Mouse (Mus musculus) erythroblast, adult 5-6 weeks (primary cell): Measurements from ENCODE around the gene Adgrd1. TPM values are rescaled to one million over a fixed set of nuclear protein-coding genes. Genes with fewer than 3 reads are reported as not detected.

Experiments
- ATAC-seq: replicated peaks from 2 replicates; pipeline ENCODE4 v1.8.0; 2016; ENCODE audit warnings: moderate number of reproducible peaks, mild to moderate bottlenecking, moderate TSS enrichment, inconsistent platforms; ENCODE audit not compliant: poor library complexity, low FRiP score, severe bottlenecking
- total RNA-seq, 2 experiments: library from RNA; stranded (forward) in 1 of 2; stranded (reverse) in 1 of 2; fragments of 150-400 nt in 1 of 2; fragments of 200-764, 138-1000 nt in 1 of 2; gene quantifications; 2 replicates each; pipeline versions ENCODE4 v1.2.3 to v1.2.4; 2015 to 2017; ENCODE audit warnings: low replicate concordance in 2 of 2

Adgrd1 gene
- total RNA-seq, 2 experiments from 2014 or later: 0.09 TPM; not detected in 1

DNA sequence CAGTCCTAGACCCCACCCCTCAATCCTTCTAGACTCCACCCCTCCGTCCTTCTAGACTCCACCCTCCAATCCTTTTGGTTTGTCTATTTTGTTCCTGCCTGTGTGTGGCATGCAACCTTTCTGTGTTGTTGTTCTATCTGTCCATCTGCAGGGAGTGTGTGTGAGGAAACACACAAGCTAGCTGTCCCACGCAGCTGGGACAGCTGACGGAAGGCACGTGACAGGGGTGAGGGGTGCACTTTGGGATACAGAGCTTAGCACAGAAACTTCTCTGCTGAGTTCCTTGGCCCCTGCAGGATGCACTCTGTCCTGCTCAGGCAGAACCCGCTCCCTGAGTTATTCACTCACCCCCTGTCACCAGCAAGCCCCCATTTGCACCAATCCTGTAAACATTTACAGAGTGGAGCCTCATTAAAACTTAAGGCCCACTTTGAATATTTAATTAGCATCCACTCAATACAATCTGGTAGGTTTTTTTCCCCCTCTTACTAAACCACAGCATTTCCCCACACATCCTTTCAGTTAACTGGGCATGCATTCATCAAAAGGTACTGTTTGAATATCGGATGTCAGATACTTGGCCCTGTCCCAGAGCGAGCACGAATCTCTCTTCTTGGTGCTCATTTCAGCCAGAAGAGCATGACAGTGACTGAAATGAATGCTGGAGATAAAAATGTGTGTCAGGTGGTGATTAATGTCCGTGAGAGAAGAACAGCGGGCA lies 4.0 kb upstream of the Adgrd1 start:
- no peak for ATAC-seq

DNA sequence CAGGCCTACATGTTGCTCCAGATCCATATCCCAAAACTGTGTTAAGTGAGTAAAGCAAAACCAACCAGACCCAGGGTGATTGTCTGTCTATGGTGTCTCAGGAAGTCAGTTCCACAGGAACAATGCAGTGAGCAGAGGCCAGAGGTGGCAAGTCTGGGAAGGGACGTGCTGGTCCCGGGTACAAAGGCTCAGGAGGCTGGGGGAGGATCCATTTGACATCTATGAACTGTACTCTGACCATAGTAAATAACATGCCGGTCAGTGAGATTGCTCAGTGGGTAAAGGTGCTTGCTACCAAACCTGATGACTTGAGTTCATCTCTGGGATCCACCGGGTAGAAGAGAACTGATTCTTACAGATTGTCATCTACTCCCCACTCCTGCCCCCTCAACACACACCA lies 3.4 kb upstream of the Adgrd1 start:
- no peak for ATAC-seq

DNA sequence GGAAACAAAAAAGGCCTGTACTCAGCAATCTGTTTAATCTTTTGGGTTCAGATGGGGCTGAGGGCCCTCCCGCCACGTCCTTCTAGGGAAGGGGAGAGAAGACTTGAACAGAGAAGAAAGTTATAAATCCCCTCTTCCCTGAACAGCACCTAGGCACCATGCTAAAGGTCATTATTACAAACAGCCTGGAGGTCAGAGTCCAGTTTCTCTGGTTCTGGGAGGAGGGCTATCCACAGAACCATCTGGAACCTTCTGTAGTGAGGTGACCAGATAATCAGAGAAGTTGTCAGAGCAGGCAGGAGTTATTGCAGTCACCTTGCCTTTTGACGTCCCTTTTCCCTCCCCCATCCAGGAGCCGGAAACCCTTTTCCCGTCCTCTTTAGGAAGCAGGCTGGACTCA lies 2.3 kb upstream of the Adgrd1 start:
- no peak for ATAC-seq

DNA sequence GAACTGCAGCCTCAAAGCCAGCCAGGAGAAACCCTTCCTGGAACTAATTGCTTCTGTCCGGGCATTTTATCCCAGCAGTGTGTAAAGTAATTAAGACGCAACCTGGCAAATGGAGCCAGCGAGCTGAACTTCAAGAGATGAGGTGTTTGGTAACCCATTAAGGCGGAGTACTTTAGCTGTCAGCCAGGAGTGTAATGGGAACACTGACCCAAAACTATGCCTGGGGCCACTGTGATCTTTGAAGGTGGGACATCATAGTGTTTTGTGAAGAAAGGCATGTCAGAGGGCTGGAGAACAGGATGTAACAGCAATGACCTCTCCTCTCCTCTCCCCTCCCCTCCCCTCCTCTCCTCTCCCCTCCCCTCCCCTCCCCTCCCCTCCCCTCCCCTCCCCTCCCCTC lies 7.5 kb downstream of the Adgrd1 start:
- ATAC-seq: no peak

DNA sequence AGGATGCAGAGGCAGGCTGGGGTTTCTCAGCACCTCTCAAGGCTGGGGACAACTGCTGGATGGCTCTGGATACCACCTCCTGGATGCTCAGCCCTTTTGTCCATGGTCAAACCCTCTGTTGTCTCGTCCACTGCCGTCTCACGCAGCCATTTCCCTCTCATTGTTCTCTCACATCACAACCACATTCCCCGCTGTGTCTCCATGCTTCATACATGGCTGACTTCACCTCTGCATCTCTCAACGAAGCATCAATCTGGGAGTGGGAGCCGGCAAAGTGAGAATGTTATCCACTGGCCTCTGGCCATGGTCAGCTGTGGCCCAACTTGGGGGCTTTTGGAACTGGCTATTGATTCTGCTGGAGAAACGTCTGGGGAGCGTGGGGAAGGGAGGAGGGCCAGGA lies 15.2 kb downstream of the Adgrd1 start:
- ATAC-seq: no peak

DNA sequence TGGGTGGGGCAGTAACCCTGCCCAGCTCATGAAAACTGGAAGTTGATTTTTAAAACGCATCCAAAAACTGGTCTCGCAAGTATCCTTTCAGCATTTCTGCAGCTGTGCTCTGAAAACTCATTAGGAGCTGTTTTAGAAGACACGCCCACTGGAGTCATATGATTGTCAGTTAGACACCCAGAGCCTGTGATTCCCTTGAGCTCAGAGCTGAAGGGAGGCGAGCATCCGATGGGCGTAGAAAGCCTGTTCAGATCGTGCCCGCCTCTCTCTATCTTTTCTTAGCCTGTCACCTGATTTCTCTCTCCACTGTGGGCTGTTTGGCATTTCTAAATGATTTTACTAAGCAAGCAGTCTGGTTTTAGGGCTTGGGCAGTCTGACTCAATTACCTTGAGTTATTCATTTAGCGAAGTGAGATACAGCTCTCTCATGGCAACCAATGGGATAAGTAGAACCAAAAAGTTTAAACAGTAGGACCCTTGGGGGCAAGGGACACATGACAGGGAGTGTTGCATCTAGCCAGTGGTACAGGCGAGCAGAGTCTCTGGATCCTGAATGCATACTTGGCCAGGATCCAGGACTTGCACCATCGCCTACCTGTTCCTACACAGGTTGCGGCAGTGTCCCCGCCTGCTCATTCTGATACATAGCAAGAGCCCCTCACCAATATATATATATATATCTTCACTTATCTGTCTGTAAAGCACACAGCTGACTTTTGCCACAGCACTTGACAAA lies 17.4 kb downstream of the Adgrd1 start:
- no peak for ATAC-seq

DNA sequence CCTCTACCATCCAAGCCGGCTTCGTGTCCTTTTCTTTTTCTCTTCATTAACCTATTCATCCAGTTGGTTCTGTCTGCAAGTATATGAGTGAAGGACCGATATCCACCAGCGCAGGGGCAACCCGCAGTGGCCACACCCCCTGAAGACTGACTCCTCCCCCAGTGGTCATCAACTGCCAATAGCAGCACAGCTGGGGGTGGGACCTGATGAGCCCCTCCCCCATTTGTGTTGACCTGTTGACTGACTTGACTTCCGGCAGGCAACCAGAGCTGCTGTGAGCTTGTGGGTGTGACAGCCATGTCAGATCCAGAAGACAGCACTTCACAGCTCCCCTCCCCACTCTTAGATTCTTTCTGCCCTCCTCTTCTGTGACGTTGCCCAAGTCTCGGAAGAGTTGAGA lies 19.7 kb downstream of the Adgrd1 start:
- ATAC-seq: no peak

DNA sequence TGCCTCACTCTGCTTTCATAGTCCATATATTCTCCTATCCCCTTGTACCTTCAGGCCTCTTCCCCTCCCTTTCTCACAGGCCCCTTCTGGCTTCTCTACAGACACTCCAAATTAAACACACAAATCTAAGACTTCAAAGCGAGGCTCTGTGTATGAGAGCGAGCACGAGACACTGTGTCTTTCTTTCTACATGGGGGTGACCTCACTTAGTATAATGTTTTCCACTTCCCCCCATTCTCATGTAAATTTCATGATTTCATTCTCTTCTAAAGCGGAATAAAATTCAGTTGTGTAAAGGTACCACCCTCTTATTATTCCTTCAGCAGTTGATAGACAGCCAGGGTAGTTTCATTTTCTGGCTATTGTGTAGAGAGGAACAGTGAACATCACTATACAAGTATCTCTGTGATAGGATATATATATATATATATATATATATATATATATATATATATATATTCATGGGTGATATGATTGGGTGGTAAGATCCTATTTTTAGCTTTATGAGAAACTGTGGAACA lies 21.1 kb downstream of the Adgrd1 start:
- ATAC-seq: no peak

DNA sequence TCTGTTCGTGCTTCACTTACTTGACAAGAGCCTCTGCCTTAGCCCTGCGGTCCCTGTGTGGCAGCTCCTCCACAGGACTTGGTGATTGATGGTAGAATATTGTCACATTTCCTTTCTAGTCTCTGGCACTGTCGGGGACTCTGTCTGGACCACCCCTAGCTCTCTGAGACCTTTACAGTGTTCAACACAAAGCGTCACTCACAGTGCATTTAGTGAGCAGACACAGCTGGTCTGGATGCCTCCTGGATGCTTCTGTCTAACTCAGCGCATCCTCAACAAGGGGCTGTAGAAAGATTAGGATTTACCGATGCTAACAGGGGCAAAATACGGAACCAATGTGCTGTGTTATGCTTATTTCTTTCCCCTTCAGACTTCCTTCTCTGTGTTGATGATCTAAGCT lies 22.0 kb downstream of the Adgrd1 start:
- ATAC-seq: no peak

DNA sequence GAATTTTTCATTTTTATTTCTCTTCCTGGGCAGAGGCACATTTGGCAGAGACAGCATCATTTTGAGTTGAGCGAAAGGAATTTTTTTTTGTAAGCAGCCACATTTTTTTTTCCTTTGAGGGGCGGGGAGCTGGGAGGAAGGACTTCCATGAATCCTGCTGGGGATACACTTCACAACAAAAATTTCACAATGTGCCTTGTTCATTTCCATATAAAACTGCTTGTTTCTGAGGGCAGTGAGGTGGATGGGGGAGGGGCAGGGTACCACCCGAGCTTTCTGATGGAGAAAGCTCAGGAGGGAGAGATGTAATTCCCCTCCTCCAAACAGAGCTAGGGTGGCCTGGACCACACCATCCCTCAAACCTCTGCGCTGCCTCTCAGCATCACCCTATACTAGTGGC lies 22.6 kb downstream of the Adgrd1 start:
- ATAC-seq: no peak

DNA sequence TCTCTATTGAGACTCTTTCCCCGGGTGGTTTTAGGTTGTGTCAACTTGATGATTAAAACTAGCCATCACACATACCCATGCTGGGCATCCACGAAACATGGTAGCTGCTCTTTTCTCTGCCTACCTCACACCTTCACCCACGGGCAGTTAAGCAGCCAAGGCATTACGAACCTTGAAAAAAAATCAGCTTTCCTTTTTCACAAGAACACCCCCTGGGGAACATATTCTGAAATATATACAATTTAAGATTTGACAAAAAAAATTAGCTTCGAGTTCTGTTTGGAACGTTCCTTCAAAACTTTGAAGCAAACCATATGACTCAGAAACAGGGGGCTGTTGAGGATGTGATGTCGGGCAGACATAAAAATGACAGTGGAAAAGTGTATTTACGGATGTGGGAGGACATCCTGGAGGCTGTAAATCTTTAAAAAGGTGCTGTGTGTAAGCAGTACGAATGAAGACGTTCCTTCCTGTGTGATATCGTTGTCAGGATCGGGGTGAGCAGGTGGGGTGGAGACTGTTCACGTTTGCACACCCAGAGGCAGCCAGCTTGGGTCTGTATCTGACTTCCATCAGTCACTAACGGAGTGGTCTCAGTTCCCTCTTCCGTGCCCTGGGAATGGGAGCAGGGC lies 25.2 kb downstream of the Adgrd1 start:
- ATAC-seq: no peak

DNA sequence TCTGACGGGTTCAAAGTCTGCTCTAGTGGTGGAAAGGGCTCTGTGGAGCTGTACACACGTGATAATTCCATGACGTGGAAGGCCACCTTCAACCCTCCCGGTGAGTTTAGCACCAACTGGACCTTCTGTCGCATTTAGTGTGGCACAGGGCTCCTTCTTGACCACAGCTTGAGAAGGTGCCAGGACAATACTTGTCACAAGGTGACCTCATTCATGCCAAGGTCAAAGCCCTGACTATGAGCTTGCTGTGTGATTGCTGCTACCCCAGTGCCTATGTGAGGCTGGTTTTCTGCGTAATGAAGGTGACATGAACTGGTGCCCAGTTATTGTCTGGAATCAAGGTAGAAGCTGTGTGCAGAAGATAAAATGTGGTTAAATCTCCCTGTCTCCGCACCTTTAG lies 25.9 kb downstream of the Adgrd1 start:
- no peak for ATAC-seq

DNA sequence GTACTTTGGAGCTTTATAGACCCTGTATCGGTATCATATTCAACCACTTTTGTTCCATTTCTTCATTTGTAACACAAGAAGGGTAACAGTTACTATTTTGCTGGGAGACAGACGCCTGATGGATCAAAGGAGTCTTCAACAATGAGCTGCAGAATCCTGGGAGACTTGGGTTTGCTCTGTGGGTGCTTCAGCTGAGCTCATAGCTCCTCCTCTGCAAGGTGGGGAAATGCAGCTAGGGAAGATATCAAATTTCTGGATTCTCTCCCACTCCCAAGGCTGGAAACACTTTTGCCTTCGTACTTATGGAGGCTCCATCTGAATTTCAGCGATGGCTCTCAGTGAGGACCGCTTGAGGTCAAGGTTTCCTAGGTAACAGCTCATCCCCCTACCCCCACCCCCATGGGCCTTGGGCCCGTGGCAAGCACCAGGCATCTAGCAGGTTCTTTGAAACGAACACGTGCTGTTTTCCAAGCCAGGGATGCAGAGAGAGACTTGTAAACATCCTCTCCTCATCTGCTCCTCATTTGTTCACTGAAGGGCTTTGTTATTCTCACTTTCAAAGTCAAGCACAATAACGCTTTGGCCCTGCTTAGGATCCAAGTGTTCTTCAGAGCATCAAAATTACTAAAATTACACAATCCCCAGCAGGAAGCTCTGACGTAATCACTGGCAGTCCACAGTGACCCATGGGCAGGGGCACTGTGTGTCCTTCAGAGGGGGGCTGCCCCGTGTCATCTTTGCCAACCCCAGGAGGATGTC lies 27.7 kb downstream of the Adgrd1 start:
- ATAC-seq: no peak

DNA sequence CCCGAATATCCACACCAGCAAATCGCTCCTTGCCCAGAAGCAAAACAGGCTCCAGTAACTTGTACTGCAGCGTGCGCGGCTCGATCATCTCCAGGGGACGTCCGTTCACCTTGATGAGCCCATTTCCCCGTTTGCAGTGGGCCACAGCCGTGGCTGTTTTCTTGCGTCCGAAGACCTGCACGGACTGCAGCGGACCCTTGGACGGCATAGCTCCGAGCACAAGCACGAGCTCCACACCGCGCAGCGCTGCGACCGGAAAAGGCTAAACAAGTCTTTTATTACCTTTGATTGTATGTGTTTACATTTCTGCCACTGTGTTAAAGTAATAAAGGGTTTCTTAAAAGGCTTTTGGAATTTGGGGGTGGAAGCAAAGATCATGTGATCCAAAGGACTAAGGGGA lies 31.8 kb downstream of the Adgrd1 start:
- peak; percentile 67 for ATAC-seq

DNA sequence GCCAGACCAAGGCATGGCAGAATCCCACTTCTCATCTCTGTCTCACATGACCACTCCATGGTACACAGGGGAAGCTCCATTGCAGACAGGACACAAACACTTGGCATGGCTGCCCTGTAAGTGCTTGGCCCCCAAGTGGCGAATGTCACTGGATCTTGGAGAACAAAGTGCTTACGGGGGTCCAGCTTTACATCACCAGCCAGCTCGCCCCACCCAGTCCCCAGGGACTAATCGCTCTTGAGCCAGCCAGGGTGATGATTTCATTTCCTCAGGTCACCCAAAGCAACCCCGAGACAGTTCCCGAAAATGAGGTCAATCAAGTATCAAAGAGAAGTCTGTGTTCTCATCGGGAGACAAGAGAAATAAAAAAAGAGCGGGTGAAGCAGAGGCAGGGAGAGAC lies 33.8 kb downstream of the Adgrd1 start:
- no peak for ATAC-seq

DNA sequence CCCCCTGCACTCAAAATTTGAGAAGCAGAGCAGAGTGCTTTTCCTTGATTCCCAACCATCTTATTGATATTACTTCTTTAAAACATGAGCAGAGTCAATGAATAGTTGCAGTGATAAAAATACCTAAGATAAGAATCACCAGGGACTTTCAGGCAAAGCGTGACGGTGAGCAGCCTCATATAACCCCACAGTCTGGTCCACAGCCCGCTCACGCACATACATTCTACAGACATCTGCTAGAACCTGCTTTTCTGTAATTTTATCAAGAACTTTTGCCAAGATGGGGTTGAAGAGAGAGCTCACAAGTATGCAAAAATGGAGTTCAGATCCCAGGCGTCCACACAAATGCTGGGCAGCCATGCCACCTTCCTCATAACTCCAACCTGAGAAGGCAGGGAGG lies 40.9 kb downstream of the Adgrd1 start:
- ATAC-seq: no peak

DNA sequence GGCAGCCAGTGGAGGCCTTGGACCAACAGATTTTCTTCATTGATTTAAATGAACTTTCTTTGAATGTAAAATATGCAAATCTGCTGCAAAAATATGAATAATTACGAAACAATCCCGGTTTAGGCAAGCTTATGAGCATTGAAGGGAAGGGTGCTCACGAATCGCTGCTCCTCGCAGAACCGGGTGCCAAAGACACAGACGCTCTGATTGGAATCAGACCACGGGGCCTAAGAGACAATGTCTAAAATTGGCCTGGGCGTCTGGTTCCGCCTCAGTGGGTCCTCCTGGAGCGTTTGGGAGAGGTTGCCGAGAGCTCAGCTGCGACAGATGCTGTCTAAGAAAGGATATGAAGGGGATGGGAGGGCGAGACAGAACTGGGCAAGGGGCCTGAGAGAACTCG lies 42.0 kb downstream of the Adgrd1 start:
- no peak for ATAC-seq

DNA sequence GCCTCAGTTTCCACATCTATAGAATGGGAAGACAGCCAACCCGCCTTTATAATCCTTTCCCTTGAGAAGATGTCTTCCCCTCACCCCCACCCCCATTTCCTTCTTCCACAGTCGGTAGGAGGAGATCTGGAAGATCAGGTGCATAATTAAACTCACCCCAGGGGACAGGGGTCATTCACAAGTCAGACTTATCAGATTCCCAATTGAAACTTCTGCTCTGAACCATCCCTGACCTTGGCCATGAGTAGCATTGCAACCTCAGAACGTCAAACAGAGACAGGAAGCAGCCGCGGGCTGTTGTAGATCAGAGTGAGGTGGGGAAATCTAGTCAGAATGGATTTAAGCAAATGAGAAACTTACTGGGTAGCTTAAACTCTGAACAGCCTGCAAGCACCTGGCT lies 46.3 kb downstream of the Adgrd1 start:
- no peak for ATAC-seq

DNA sequence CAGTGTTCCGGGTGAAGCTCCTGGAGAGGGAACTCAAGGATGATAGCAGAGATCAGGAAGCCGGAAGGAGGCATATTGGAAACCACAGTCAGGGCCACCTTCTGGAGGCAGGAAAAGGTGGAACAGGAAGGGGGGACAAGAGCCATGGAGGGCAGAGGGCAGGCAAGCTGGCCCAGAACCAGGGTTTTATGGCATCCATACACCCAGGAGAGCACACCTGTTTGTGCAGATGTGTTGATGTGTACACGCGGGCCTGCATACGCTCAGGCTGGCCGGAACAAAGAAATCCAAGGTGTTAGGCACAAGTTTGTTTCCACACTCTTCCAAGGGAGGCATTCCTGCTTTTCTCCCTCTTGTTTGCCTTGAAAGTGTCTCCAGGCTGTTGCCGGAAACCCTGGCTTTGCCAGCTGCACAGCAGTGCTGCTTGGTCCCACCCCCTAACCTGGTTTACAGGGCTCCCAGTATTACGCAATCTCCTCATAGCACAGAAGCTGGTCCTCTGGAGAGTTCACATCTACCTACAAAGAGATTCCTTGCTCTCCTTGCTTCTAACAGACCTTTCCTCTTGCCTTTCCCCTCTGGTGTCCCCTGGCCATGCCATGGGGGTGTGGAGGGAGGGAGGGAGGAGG lies 48.9 kb downstream of the Adgrd1 start:
- ATAC-seq: no peak
